Mouse (Mus musculus) limb, embryonic 13.5 days (tissue): ENCODE data around the gene Cd180. TPM values are rescaled to one million over a fixed set of nuclear protein-coding genes. Genes with fewer than 3 reads are reported as not detected.

Source experiments
- ATAC-seq: fragments of 200-750 bp; cut with Nextera tagmentation; 2 replicates; pipeline ENCODE4 v1.8.0; 2017; ENCODE audit warnings: low read depth, moderate number of reproducible peaks, moderate TSS enrichment; ENCODE audit not compliant: low FRiP score
- H3K27ac ChIP-seq: fragments of 300-500 bp; sonication (generic); 2 replicates; pipeline ENCODE4 v1.5.1; 2015; ENCODE audit warnings: inconsistent platforms, mild to moderate bottlenecking, moderate library complexity
- H3K27me3 ChIP-seq: fragments of 300-500 bp; sonication (generic); 2 replicates; pipeline ENCODE4 v1.6.1; 2015; ENCODE audit warnings: mild to moderate bottlenecking, inconsistent platforms
- H3K36me3 ChIP-seq: fragments of 300-500 bp; sonication (generic); 2 replicates; pipeline ENCODE4 v1.6.1; 2015; ENCODE audit warnings: inconsistent platforms, mild to moderate bottlenecking, moderate library complexity
- H3K4me1 ChIP-seq: fragments of 300-500 bp; sonication (generic); 2 replicates; pipeline ENCODE4 v1.6.1; 2015; ENCODE audit warnings: inconsistent platforms
- H3K4me2 ChIP-seq: fragments of 300-500 bp; sonication (generic); replicated peaks from 2 replicates; pipeline ENCODE4 v1.6.1; 2015; ENCODE audit warnings: inconsistent platforms, mild to moderate bottlenecking, moderate library complexity
- H3K4me3 ChIP-seq: fragments of 300-500 bp; sonication (generic); 2 replicates; pipeline ENCODE4 v1.5.1; 2015; ENCODE audit warnings: moderate library complexity, mild to moderate bottlenecking, inconsistent platforms
- H3K9ac ChIP-seq: fragments of 300-500 bp; sonication (generic); 2 replicates; pipeline ENCODE4 v1.6.1; 2015; ENCODE audit warnings: mild to moderate bottlenecking, inconsistent platforms
- H3K9me3 ChIP-seq: fragments of 300-500 bp; sonication (generic); 2 replicates; pipeline ENCODE4 v1.6.1; 2016; ENCODE audit warnings: inconsistent platforms
- WGBS: fragments of 180-500 bp; shearing (Covaris S2); methylation state at CpG from one replicate; pipeline ENCODE4 v1.1.7; 2015; 5-methylcytosine and 5-hydroxymethylcytosine counted together
- polyA plus RNA-seq: library from polyadenylated mRNA; unstranded; fragments of >200 nt; fragmentation: Nextera tagmentation; extraction: Ambion mirVana; gene quantifications from 2 replicates; pipeline ENCODE4 v1.2.1, GENCODE M21; 2015

The Cd180 gene
- polyA plus RNA-seq: 0.36 and 0.64 TPM in 2 replicates

GRCm38 (mm10) chr13:102693341-102693801 lies at the start of gene Cd180:
Gene Cd180, plus strand, starts transcription at chr13:102693558.
- 80% methylated on average over 8 of the region's 8 CpGs for WGBS
- Histone ChIP-seq H3K4me1 (peaks cover 4% of the 10 kb centered on the region), H3K9ac (no peak within 1 kb of the TSS)

DNA sequence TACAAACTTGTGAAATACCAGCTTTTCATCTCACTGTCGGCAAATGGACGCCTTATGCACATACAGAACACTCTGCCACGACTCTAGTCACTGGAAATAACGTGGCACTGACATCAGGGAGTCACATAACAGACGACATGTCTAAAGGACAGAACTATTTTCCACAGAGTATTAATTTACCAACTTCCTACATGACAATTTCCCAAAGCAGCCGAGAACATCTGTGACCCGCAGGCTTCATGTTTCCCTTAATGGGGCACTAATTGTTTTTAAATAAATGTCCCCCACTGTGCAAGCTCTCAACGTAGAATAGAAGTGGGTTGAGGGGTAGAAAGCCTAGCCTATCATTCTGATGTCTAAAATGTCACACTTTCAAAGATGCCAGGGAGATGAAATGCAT lies 49.0 kb upstream of the Cd180 start:
- ATAC-seq: no peak
- Histone ChIP-seq H3K9ac (no peak overlapping the region), H3K9me3 (no peaks in the 10 kb centered on the region), H3K4me2 (peak overlapping the region; percentile 51), H3K36me3 (no peaks in the 10 kb centered on the region), H3K27me3 (peaks cover 25% of the 10 kb centered on the region), H3K4me3 (no peak overlapping the region), H3K27ac (no peak overlapping the region), H3K4me1 (peaks cover 18% of the 10 kb centered on the region)
- WGBS: 19% methylated on average over 8 of the region's 8 CpGs

More at GRCm38 (mm10) chr13:102693341-102693801, at the start of gene Cd180:
- Histone ChIP-seq H3K4me3 (no peak within 1 kb of the TSS), H3K27ac (no peak within 1 kb of the TSS), H3K27me3 (no peaks in the 10 kb centered on the region), H3K36me3 (no peaks in the 10 kb centered on the region), H3K4me2 (no peak within 1 kb of the TSS), H3K9me3 (no peaks in the 10 kb centered on the region)
- no peak for ATAC-seq

- peak overlapping the region; percentile 51 for H3K4me2 ChIP-seq
- H3K27ac ChIP-seq: no peak overlapping the region
- 20% methylated on average over 17 of the region's 17 CpGs for WGBS
- ATAC-seq: peak; percentile 74; the same call in 1 of the 2 replicates
- peaks cover 18% of the 10 kb centered on the region for H3K4me1 ChIP-seq
- no peak overlapping the region for H3K9ac ChIP-seq
- no peak overlapping the region for H3K4me3 ChIP-seq
- no peaks in the 10 kb centered on the region for H3K36me3 ChIP-seq
- no peaks in the 10 kb centered on the region for H3K9me3 ChIP-seq
- H3K27me3 ChIP-seq: peaks cover 25% of the 10 kb centered on the region
Observed at GRCm38 (mm10) chr13:102644789-102645551, 48.4 kb upstream of the Cd180 start.

DNA sequence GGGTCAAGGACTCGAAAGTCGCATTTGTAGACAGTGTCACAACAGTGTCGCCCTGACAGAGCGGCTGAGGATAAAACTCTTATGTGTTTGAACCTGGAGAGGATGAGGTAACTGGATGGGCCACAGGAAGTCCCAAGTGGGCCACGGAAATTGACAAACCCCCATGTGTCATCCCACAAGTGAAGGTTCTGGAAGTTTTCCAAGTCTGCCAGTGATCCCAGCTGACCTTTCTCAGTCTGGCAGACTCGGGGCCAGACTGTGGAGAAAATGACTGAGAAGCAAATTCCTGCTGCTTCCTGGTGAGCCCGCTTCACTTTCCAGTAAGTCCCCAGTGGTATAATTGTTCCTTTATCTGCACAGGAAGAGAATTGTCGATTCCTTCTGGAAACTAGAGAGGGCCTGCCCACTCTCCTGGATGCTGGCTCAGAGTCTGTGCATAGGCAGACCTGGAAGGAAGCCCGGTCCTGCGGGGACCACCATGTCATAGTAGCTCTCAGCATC lies 47.0 kb upstream of the Cd180 start:
- ATAC-seq: no peak
- Histone ChIP-seq H3K9me3 (no peaks in the 10 kb centered on the region), H3K27ac (no peak overlapping the region), H3K4me1 (peaks cover 18% of the 10 kb centered on the region), H3K36me3 (no peaks in the 10 kb centered on the region), H3K27me3 (peaks cover 27% of the 10 kb centered on the region), H3K4me3 (no peak overlapping the region), H3K9ac (no peak overlapping the region), H3K4me2 (no peak overlapping the region)
- 70% methylated on average over 10 of the region's 10 CpGs for WGBS

GRCm38 (mm10) chr13:102647511-102647910 lies 45.8 kb upstream of the Cd180 start:
- ATAC-seq: no peak
- no peak overlapping the region for H3K4me3 ChIP-seq
- peaks cover 18% of the 10 kb centered on the region for H3K4me1 ChIP-seq
- H3K27me3 ChIP-seq: peaks cover 25% of the 10 kb centered on the region
- 81% methylated on average over 4 of the region's 4 CpGs for WGBS
- no peaks in the 10 kb centered on the region for H3K9me3 ChIP-seq
- H3K4me2 ChIP-seq: no peak overlapping the region
- H3K36me3 ChIP-seq: no peaks in the 10 kb centered on the region
- H3K27ac ChIP-seq: no peak overlapping the region
- H3K9ac ChIP-seq: no peak overlapping the region

DNA sequence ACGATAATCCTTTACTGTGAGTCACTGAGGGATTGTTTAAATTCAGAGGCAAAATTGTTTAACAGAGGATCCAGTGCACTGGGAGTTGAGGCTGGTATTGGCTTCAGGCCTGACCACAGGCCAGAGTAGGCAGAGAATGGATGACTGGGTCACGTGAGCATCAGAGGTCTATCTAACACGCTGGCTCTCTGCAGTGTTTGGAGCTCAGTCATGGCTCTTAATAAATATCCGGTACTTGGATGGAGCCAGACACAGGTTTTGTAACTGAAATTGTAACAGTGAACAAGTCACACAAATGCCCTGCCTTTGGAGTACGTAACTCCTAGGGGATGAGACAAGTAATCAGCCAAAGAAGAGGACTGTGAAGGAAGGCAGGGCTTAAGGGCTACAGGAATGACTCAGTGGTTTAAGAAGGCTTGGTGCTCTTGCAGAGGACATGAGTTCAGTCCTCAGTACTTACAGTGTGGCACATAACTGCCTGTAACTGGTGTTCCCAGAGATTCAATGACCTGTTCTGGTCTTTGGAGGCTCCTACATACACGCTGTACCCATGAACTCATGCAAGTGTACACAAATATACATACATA lies 41.0 kb upstream of the Cd180 start:
- WGBS: 88% methylated on average over 6 of the region's 6 CpGs
- H3K27me3 ChIP-seq: peaks cover 20% of the 10 kb centered on the region
- H3K4me3 ChIP-seq: no peak overlapping the region
- no peaks in the 10 kb centered on the region for H3K4me1 ChIP-seq
- no peaks in the 10 kb centered on the region for H3K9me3 ChIP-seq
- H3K4me2 ChIP-seq: no peak overlapping the region
- no peak overlapping the region for H3K9ac ChIP-seq
- ATAC-seq: no peak
- no peak overlapping the region for H3K27ac ChIP-seq
- no peaks in the 10 kb centered on the region for H3K36me3 ChIP-seq

DNA sequence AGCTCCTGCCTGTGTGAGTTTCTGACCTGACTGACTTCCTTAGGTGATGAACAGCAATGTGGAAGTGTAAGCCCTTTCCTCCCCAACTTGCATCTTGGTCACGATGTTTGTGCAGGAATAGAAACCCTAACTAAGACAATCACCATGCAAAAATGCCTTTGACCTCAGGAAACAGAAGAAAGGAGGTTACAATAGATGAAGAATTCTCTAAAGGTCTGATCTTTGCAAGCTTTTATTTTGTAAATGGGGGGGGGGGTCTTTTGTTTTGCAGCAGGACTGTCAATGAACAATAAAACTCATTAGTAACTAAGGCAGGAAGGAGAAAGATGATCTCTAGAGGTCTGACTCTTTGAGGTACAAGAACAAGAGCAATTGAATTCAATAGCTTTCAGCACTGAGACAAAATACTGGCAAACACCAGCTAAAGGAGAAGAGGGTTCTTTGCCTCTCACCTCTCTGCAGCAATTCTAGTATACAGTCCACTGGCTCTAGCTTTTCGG lies 38.2 kb upstream of the Cd180 start:
- Histone ChIP-seq H3K4me3 (no peak overlapping the region), H3K4me1 (no peaks in the 10 kb centered on the region), H3K27ac (no peak overlapping the region), H3K4me2 (no peak overlapping the region), H3K9ac (no peak overlapping the region), H3K36me3 (no peaks in the 10 kb centered on the region), H3K27me3 (0 out of 2 replicates have a peak, but pooled peaks cover 15% of the 10 kb centered on the region), H3K9me3 (no peaks in the 10 kb centered on the region)
- 73% methylated on average over 2 of the region's 2 CpGs for WGBS
- ATAC-seq: no peak

DNA sequence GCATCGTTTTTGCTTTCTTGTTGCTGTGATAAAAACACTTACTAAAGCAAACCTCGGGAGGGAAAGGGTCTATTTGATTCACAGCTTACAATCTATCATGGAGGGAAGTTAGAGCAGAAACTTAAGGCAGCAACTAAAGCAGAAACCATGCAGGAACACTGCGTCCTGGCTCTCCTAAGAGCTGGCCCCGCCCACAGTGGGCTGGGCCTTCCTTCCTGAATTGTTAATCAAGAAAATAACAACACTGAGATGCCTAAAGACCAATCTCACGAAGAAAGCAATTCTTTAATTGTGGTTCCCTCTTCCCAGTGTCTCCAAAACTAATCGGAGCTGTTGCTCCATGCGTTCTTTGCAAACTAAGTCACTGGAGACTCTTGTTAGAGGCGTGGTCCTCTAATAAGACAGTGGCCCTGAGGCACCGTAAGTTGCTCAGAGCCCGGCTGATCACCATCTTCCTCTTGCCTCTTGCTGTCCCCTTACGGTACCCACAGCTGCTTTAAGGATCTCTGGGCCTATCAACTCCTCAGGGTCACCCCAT lies 37.1 kb upstream of the Cd180 start:
- no peak overlapping the region for H3K4me2 ChIP-seq
- H3K4me3 ChIP-seq: no peak overlapping the region
- H3K4me1 ChIP-seq: no peaks in the 10 kb centered on the region
- ATAC-seq: no peak
- 68% methylated on average over 11 of the region's 11 CpGs for WGBS
- no peaks in the 10 kb centered on the region for H3K9me3 ChIP-seq
- 0 out of 2 replicates have a peak, but pooled peaks cover 13% of the 10 kb centered on the region for H3K27me3 ChIP-seq
- H3K36me3 ChIP-seq: no peaks in the 10 kb centered on the region
- H3K9ac ChIP-seq: no peak overlapping the region
- H3K27ac ChIP-seq: no peak overlapping the region

DNA sequence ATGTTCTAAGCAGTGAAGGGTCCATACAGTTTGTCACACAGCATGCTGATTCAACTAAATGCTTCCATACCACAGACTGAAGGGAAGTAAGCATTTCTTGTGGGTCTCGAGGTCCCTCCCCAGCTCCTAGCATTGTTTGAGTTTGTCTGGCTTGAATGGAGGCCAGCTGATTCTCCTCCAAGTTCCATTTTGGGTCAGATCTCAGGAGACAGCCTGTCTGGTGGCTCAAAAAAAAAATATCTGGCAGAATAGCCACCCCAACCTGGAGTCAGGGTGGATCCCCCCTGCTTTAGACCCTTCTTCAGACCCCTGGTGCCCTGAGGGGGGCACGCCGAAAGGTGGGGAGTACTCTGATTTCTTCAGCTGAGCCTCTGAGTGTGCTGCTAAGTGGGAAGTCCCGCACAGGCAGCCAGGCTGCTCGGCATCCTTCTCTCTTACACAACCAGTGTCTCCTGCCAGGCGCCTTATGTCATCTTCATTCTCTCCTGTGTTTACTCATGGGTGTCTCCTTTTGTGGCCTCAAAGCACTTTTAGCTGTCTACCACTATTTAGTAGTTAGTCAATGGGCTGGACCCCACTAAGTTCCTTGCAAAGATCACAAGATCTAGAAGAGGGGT lies 35.0 kb upstream of the Cd180 start:
- Histone ChIP-seq H3K9me3 (no peaks in the 10 kb centered on the region), H3K27me3 (0 out of 2 replicates have a peak, but pooled peaks cover 8% of the 10 kb centered on the region), H3K9ac (no peak overlapping the region), H3K4me1 (no peaks in the 10 kb centered on the region), H3K4me2 (no peak overlapping the region), H3K4me3 (no peak overlapping the region), H3K27ac (no peak overlapping the region), H3K36me3 (no peaks in the 10 kb centered on the region)
- no peak for ATAC-seq
- WGBS: 79% methylated on average over 6 of the region's 6 CpGs

DNA sequence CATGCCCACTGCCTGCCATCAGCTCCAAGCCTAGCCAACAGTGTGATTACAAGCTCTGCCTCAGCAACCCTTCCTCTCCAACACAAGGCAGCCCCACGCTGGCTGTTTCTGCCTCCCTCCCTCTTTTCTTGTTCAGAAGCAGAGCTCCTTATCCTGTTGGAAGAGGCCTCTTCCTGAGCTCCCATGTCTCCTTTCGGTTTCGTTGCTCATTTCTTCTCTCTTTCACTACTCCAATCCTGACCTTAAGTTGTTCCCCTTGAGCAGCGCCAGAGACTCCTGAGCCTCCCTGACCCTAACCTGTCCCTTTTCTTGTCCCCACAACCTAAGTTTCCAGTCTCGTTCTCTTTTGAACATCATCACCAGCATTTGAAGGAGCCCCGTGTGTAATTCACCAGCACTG lies 29.3 kb upstream of the Cd180 start:
- Histone ChIP-seq H3K36me3 (no peaks in the 10 kb centered on the region), H3K4me2 (no peak overlapping the region), H3K9ac (no peak overlapping the region), H3K27me3 (no peaks in the 10 kb centered on the region), H3K9me3 (no peaks in the 10 kb centered on the region), H3K27ac (no peak overlapping the region), H3K4me1 (no peaks in the 10 kb centered on the region), H3K4me3 (no peak overlapping the region)
- WGBS: 72% methylated on average over 6 of the region's 6 CpGs
- ATAC-seq: no peak

DNA sequence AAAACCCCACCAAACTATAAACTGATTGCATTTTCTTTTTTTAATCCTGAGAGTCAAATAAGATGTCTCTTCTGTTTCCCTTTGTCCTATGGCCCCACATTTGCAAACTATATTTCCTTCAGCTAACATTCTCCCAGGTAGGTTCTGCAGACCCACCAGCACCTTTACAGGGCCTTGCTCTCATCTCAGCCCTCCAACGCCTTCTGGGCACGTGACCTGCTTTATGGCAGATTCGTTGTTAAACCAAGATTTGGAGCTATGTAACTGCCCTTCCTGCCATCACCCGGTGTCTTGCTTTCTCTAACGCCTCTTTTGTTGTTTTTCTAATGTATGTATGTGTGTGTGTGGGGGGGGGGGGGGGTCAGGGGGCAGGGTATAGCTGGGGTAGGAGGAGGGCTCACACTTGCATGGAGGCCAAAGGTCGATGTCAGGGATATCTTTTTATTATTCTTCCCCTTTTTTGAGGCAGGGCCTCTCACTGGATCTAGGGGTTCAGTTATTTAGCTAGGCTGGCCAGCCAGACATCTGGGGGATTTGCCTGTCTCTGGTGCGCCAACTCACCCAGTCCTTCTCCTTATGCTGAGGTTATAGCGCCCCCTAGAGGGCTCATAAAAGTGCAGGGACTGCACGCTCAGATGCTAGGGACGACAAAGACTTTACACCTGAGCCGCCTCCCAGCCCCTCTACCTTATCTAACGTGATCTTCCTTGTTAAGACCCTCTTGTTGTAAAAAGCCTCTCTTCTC lies 28.3 kb upstream of the Cd180 start:
- H3K27ac ChIP-seq: no peak overlapping the region
- no peaks in the 10 kb centered on the region for H3K36me3 ChIP-seq
- 52% methylated on average over 12 of the region's 12 CpGs for WGBS
- H3K9ac ChIP-seq: no peak overlapping the region
- H3K9me3 ChIP-seq: no peaks in the 10 kb centered on the region
- H3K27me3 ChIP-seq: no peaks in the 10 kb centered on the region
- ATAC-seq: no peak
- H3K4me3 ChIP-seq: no peak overlapping the region
- H3K4me1 ChIP-seq: 0 out of 2 replicates have a peak, but pooled peaks cover 4% of the 10 kb centered on the region
- H3K4me2 ChIP-seq: peak overlapping the region; percentile 23; the same call in 1 of the 2 replicates
